Mouse (Mus musculus): ENCODE measurements at regions not wholly inside any gene's neighbourhood (a gene's known extent, or its start where the extent isn't known, plus 50 kb on each side); places are given as distances from the start of the nearest gene placed in this dataset.

DNA sequence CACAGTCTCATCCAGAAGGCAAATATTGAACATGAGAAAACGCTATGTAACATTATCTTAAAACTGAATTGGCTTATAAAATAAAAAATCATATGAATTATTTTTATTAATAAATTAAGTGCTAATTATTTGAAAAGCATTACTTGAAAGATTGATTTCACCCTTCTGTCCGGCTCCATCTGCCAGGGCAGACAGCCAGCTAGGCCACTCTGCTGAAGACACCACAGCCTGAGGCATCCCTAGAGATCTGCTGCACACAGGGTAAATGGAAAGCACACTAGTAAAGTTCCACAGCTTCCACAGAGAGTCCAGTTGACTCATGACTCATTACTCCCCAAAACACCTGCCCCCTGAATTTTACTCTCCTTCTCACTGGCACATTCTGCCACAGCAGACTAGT is 1283.2 kb upstream of the Gje1 start:
- H3K27me3 ChIP-seq = no peaks in the 10 kb centered on the region
- ATAC-seq (ENCODE audit: low FRiP score, low read depth) = no peak
- 83% methylated on average over 2 of the region's 2 CpGs for WGBS
- no peaks in the 10 kb centered on the region for H3K36me3 ChIP-seq
- H3K4me3 ChIP-seq = no peak overlapping the region
- H3K4me1 ChIP-seq = no peaks in the 10 kb centered on the region
- H3K9me3 ChIP-seq = no peaks in the 10 kb centered on the region
- H3K9ac ChIP-seq = no peak overlapping the region
- H3K4me2 ChIP-seq (replicated peaks) = no peak overlapping the region
- no peak overlapping the region for H3K27ac ChIP-seq

- WGBS = 94% methylated on average over 2 of the region's 2 CpGs
- no peak overlapping the region for H3K27ac ChIP-seq
- H3K4me3 ChIP-seq = no peak overlapping the region
- no peaks in the 10 kb centered on the region for H3K4me1 ChIP-seq
- no peak for ATAC-seq (ENCODE audit: low FRiP score, low read depth)
- no peaks in the 10 kb centered on the region for H3K36me3 ChIP-seq
- H3K27me3 ChIP-seq = no peaks in the 10 kb centered on the region
- H3K9ac ChIP-seq = no peak overlapping the region
- no peak overlapping the region for H3K4me2 ChIP-seq (replicated peaks)
- no peaks in the 10 kb centered on the region for H3K9me3 ChIP-seq
These were observed 1275.3 kb upstream of the Gje1 start for GRCm38 (mm10) chr10:15993275-15993674.
